Mouse (Mus musculus): ENCODE measurements around the gene Clp1. TPM values are rescaled to one million over a fixed set of nuclear protein-coding genes. Genes with fewer than 3 reads are reported as not detected.

The Clp1 gene
- polyA plus RNA-seq, 1 experiment from 2014 or later, result 28.3 TPM

GRCm38 (mm10) chr2:84742451-84743283, 15.5 kb upstream of the Clp1 start:
- Histone ChIP-seq H3K4me2 (ENCODE audit: low read depth, low read length) (peak overlapping the region; percentile 85), H3K4me3 (ENCODE audit: low read length) (peak overlapping the region; percentile 78), H3K9me3 (ENCODE audit: control insufficient read depth, low read length) (no peaks in the 10 kb centered on the region), H3K27ac (ENCODE audit: low read length) (peak overlapping the region; percentile 99), H3K36me3 (ENCODE audit: control insufficient read depth, insufficient read depth, low read length) (no peaks in the 10 kb centered on the region), H3K4me1 (replicated peaks; ENCODE audit: control insufficient read depth, insufficient read depth, low read length) (peaks cover 44% of the 10 kb centered on the region), H3K9ac (ENCODE audit: low read length) (peak overlapping the region; percentile 98), H3K27me3 (ENCODE audit: control insufficient read depth, insufficient read depth, low read depth, low read length) (no peaks in the 10 kb centered on the region)
- under 1% methylated on average over 26 of the region's 26 CpGs for WGBS
- peak; percentile 51 for ATAC-seq (ENCODE audit: low read depth)

- H3K9me3 ChIP-seq (ENCODE audit: control insufficient read depth, low read length), result no peaks in the 10 kb centered on the region
- peak overlapping the region; percentile 98 for H3K9ac ChIP-seq (ENCODE audit: low read length)
- peak overlapping the region; percentile 85 for H3K4me2 ChIP-seq (ENCODE audit: low read depth, low read length)
- no peaks in the 10 kb centered on the region for H3K27me3 ChIP-seq (ENCODE audit: control insufficient read depth, insufficient read depth, low read depth, low read length)
- peaks cover 51% of the 10 kb centered on the region for H3K4me1 ChIP-seq (replicated peaks; ENCODE audit: control insufficient read depth, insufficient read depth, low read length)
- H3K4me3 ChIP-seq (ENCODE audit: low read length), result peak overlapping the region; percentile 78
- peak overlapping the region; percentile 99 for H3K27ac ChIP-seq (ENCODE audit: low read length)
- H3K36me3 ChIP-seq (ENCODE audit: control insufficient read depth, insufficient read depth, low read length), result no peaks in the 10 kb centered on the region
- peak; percentile 2; the same call in 1 of the 2 replicates for ATAC-seq (ENCODE audit: low read depth)
- 2% methylated on average over 5 of the region's 5 CpGs for WGBS
These were observed 14.8 kb upstream of the Clp1 start for GRCm38 (mm10) chr2:84741841-84742450.

GRCm38 (mm10) chr2:84740608-84741333, 13.6 kb upstream of the Clp1 start:
- Histone ChIP-seq H3K9me3 (ENCODE audit: control insufficient read depth, low read length) (no peaks in the 10 kb centered on the region), H3K36me3 (ENCODE audit: control insufficient read depth, insufficient read depth, low read length) (no peaks in the 10 kb centered on the region), H3K9ac (ENCODE audit: low read length) (peak overlapping the region; percentile 40; the same call in 1 of the 2 replicates), H3K4me3 (ENCODE audit: low read length) (peak overlapping the region; percentile 78), H3K27ac (ENCODE audit: low read length) (0 out of 2 replicates have a peak overlapping the region, but pooled peaks have one; percentile 15), H3K4me1 (replicated peaks; ENCODE audit: control insufficient read depth, insufficient read depth, low read length) (peaks cover 60% of the 10 kb centered on the region), H3K4me2 (ENCODE audit: low read depth, low read length) (peak overlapping the region; percentile 85), H3K27me3 (ENCODE audit: control insufficient read depth, insufficient read depth, low read depth, low read length) (no peaks in the 10 kb centered on the region; the same call in 1 of the 2 replicates)
- WGBS, result 55% methylated on average over 15 of the region's 15 CpGs
- no peak for ATAC-seq (ENCODE audit: low read depth)

GRCm38 (mm10) chr2:84738271-84738911, 11.2 kb upstream of the Clp1 start:
- H3K27ac ChIP-seq (ENCODE audit: low read length), result peak overlapping the region; percentile 37; the same call in 1 of the 2 replicates
- peaks cover 3% of the 10 kb centered on the region for H3K27me3 ChIP-seq (ENCODE audit: control insufficient read depth, insufficient read depth, low read depth, low read length)
- H3K4me1 ChIP-seq (replicated peaks; ENCODE audit: control insufficient read depth, insufficient read depth, low read length), result peaks cover 63% of the 10 kb centered on the region
- H3K9me3 ChIP-seq (ENCODE audit: control insufficient read depth, low read length), result no peaks in the 10 kb centered on the region
- peak overlapping the region; percentile 9; the same call in 1 of the 2 replicates for H3K4me3 ChIP-seq (ENCODE audit: low read length)
- peak overlapping the region; percentile 35 for H3K4me2 ChIP-seq (ENCODE audit: low read depth, low read length)
- no peaks in the 10 kb centered on the region for H3K36me3 ChIP-seq (ENCODE audit: control insufficient read depth, insufficient read depth, low read length)
- H3K9ac ChIP-seq (ENCODE audit: low read length), result peak overlapping the region; percentile 36
- ATAC-seq (ENCODE audit: low read depth), result peak; percentile 37
- under 1% methylated on average over 12 of the region's 12 CpGs for WGBS

GRCm38 (mm10) chr2:84737451-84737925, 10.3 kb upstream of the Clp1 start:
- ATAC-seq (ENCODE audit: low read depth), result peak; percentile 39
- Histone ChIP-seq H3K4me2 (ENCODE audit: low read depth, low read length) (peak overlapping the region; percentile 35), H3K27me3 (ENCODE audit: control insufficient read depth, insufficient read depth, low read depth, low read length) (peaks cover 3% of the 10 kb centered on the region), H3K9me3 (ENCODE audit: control insufficient read depth, low read length) (no peaks in the 10 kb centered on the region), H3K4me3 (ENCODE audit: low read length) (no peak overlapping the region), H3K4me1 (replicated peaks; ENCODE audit: control insufficient read depth, insufficient read depth, low read length) (peaks cover 63% of the 10 kb centered on the region), H3K36me3 (ENCODE audit: control insufficient read depth, insufficient read depth, low read length) (no peaks in the 10 kb centered on the region), H3K9ac (ENCODE audit: low read length) (peak overlapping the region; percentile 34), H3K27ac (ENCODE audit: low read length) (peak overlapping the region; percentile 31)
- WGBS, result 1% methylated on average over 8 of the region's 8 CpGs

GRCm38 (mm10) chr2:84736312-84737161, 9.4 kb upstream of the Clp1 start:
- H3K27me3 ChIP-seq (ENCODE audit: control insufficient read depth, insufficient read depth, low read depth, low read length), result peaks cover 3% of the 10 kb centered on the region
- H3K27ac ChIP-seq (ENCODE audit: low read length), result no peak overlapping the region
- H3K9me3 ChIP-seq (ENCODE audit: control insufficient read depth, low read length), result no peaks in the 10 kb centered on the region
- ATAC-seq (ENCODE audit: low read depth), result peak; percentile 4; the same call in 1 of the 2 replicates
- 4% methylated on average over 27 of the region's 27 CpGs for WGBS
- no peak overlapping the region for H3K9ac ChIP-seq (ENCODE audit: low read length)
- H3K36me3 ChIP-seq (ENCODE audit: control insufficient read depth, insufficient read depth, low read length), result no peaks in the 10 kb centered on the region
- peaks cover 57% of the 10 kb centered on the region for H3K4me1 ChIP-seq (replicated peaks; ENCODE audit: control insufficient read depth, insufficient read depth, low read length)
- no peak overlapping the region for H3K4me3 ChIP-seq (ENCODE audit: low read length)
- peak overlapping the region; percentile 33 for H3K4me2 ChIP-seq (ENCODE audit: low read depth, low read length)

- H3K27ac ChIP-seq (ENCODE audit: low read length), result no peak overlapping the region
- WGBS, result 16% methylated on average over 7 of the region's 7 CpGs
- no peak overlapping the region for H3K4me2 ChIP-seq (ENCODE audit: low read depth, low read length)
- no peaks in the 10 kb centered on the region for H3K9me3 ChIP-seq (ENCODE audit: control insufficient read depth, low read length)
- H3K27me3 ChIP-seq (ENCODE audit: control insufficient read depth, insufficient read depth, low read depth, low read length), result peaks cover 3% of the 10 kb centered on the region
- ATAC-seq (ENCODE audit: low read depth), result no peak
- no peak overlapping the region for H3K9ac ChIP-seq (ENCODE audit: low read length)
- no peak overlapping the region for H3K4me3 ChIP-seq (ENCODE audit: low read length)
- H3K4me1 ChIP-seq (replicated peaks; ENCODE audit: control insufficient read depth, insufficient read depth, low read length), result peaks cover 46% of the 10 kb centered on the region
- H3K36me3 ChIP-seq (ENCODE audit: control insufficient read depth, insufficient read depth, low read length), result no peaks in the 10 kb centered on the region
These were observed 8.3 kb upstream of the Clp1 start for GRCm38 (mm10) chr2:84735346-84735920.

- H3K4me3 ChIP-seq (ENCODE audit: low read length), result peak overlapping the region; percentile 38
- peaks cover 41% of the 10 kb centered on the region for H3K4me1 ChIP-seq (replicated peaks; ENCODE audit: control insufficient read depth, insufficient read depth, low read length)
- peak overlapping the region; percentile 48 for H3K4me2 ChIP-seq (ENCODE audit: low read depth, low read length)
- no peaks in the 10 kb centered on the region for H3K36me3 ChIP-seq (ENCODE audit: control insufficient read depth, insufficient read depth, low read length)
- WGBS, result 4% methylated on average over 2 of the region's 2 CpGs
- H3K9me3 ChIP-seq (ENCODE audit: control insufficient read depth, low read length), result no peaks in the 10 kb centered on the region
- no peak overlapping the region for H3K27ac ChIP-seq (ENCODE audit: low read length)
- ATAC-seq (ENCODE audit: low read depth), result no peak
- peaks cover 3% of the 10 kb centered on the region for H3K27me3 ChIP-seq (ENCODE audit: control insufficient read depth, insufficient read depth, low read depth, low read length)
- H3K9ac ChIP-seq (ENCODE audit: low read length), result no peak overlapping the region; the same call in 1 of the 2 replicates
These were observed 7.8 kb upstream of the Clp1 start for GRCm38 (mm10) chr2:84734919-84735318.

All from lung, embryonic 16.5 days (tissue).